ENCODE assay signal across 8 mouse cellular contexts in the genomic region with DNA sequence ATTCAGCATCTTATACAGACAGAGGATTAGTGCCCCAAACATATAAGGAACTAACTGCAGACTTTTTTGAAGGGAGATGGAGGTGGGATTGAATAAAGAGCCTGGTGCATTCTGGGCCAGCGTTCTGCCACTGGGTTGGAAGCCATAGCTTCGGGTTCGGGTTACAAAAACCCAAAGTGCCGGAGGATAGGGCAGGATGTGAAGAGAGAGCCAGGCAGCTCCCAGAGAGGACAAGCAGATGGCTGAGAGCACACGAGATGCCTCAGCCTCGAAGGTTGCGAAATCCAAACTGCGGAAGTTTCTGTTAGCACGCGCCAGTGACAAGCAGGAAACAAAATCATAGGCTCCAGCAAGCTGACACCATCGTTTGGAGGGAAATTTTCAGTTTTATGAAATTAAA. TPM values are rescaled to one million over a fixed set of nuclear protein-coding genes. Genes with fewer than 3 reads are reported as not detected.
A peak's percentile ranks its signal among the peaks of the same experiment; 100 is the strongest.
DNase-seq lines count a peak whose midpoint lies in the region; ATAC-seq and TF ChIP-seq lines count a peak whose summit lies in the region.

No protein-coding gene starts in this region.

- H3K9ac ChIP-seq in liver, embryonic 12.5 days, result no peak overlapping the region

- no peaks in the 10 kb centered on the region for H3K9me3 ChIP-seq in liver, embryonic 12.5 days (replicated peaks)

- H3K4me1 ChIP-seq in spleen, adult 2 months (ENCODE audit: control insufficient read depth, insufficient read depth, insufficient read length), result no peaks in the 10 kb centered on the region
- no peaks in the 10 kb centered on the region for H3K4me1 ChIP-seq in liver, embryonic 12.5 days

- H3K36me3 ChIP-seq in spleen, adult 2 months (ENCODE audit: control insufficient read depth, insufficient read depth, low read length), result no peaks in the 10 kb centered on the region
- H3K36me3 ChIP-seq in liver, embryonic 12.5 days, result no peaks in the 10 kb centered on the region

- TF ChIP-seq POLR2A in spleen, adult 2 months (IDR thresholded peaks at IDR 0.05; ENCODE audit: low read depth, low read length), result no peak

- H3K27me3 ChIP-seq in spleen, adult 2 months (ENCODE audit: control insufficient read depth, insufficient read depth, low read length), result no peaks in the 10 kb centered on the region
- H3K27me3 ChIP-seq in liver, embryonic 12.5 days (replicated peaks), result peaks cover 6% of the 10 kb centered on the region; the same call in 1 of the 2 replicates

- H3K4me2 ChIP-seq in liver, embryonic 12.5 days, result 0 out of 2 replicates have a peak overlapping the region, but pooled peaks have one; percentile 12

- peak overlapping the region; percentile 31; the same call in 1 of the 2 replicates for H3K4me3 ChIP-seq in spleen, adult 2 months (ENCODE audit: extremely low read depth, insufficient read depth, insufficient read length)
- H3K4me3 ChIP-seq in liver, embryonic 12.5 days, result no peak overlapping the region

- peak; percentile 6 to 36 for DNase-seq in adrenal gland, postnatal 36 days
- no peak for DNase-seq in adrenal gland, postnatal 25 days
- no peak for DNase-seq in spleen, adult 2 months (ENCODE audit: low read depth in 1 of 2, low spot score in 2 of 2)
- DNase-seq in spleen, postnatal 14 days (ENCODE audit: low spot score in 2 of 2), result no peak
- peak; percentile 75 for DNase-seq in skeletal muscle tissue, adult 2 months (ENCODE audit: low read depth, low spot score)
- DNase-seq in cerebellum, postnatal 36 days, result no peak
- no peak for DNase-seq in cerebellum, postnatal 14 days

- ATAC-seq in liver, embryonic 12.5 days, result no peak

- TF ChIP-seq CTCF in spleen, adult 2 months (IDR thresholded peaks at IDR 0.05; ENCODE audit: extremely low read depth, insufficient read depth, insufficient read length, insufficient replicate concordance), result no peak

- 8% methylated on average over 11 of the region's 11 CpGs for WGBS in spleen, adult 2 months
- WGBS in liver, embryonic 12.5 days (ENCODE audit: insufficient replicate concordance), result 22% methylated on average over 11 of the region's 11 CpGs

- 0 out of 2 replicates have a peak overlapping the region, but pooled peaks have one; percentile 25 for H3K27ac ChIP-seq in spleen, adult 2 months (ENCODE audit: insufficient read depth, low read length)
- H3K27ac ChIP-seq in liver, embryonic 12.5 days, result no peak overlapping the region

RNA-seq across cellular contexts. Expression of a gene that starts 20.9 kb away (rescaled TPM):
- 1 to 10 TPM; 3.5 to 4.3 TPM for total RNA-seq in adrenal gland, postnatal 36 days (2021)
- 3.9 and 4.1 TPM in 2 replicates for total RNA-seq in adrenal gland, postnatal 25 days (2021)
- polyA plus RNA-seq in spleen, adult 2 months (2012; rRNA removed), result 4.1 and 4.7 TPM in 2 replicates
- 5.0 and 6.3 TPM in 2 replicates for polyA plus RNA-seq in liver, embryonic 12.5 days (2016; fragmentation: Nextera tagmentation; extraction: Ambion mirVana)

RNA-seq across cellular contexts. Expression of a gene that starts 34.0 kb away (rescaled TPM):
- 10 to 100 TPM; 67.6 to 76.9 TPM for total RNA-seq in adrenal gland, postnatal 36 days (2021)
- 57.5 and 72.2 TPM in 2 replicates for total RNA-seq in adrenal gland, postnatal 25 days (2021)
- 11.6 and 13.2 TPM in 2 replicates for polyA plus RNA-seq in spleen, adult 2 months (2012; rRNA removed)
- 7.7 and 8.0 TPM in 2 replicates for polyA plus RNA-seq in liver, embryonic 12.5 days (2016; fragmentation: Nextera tagmentation; extraction: Ambion mirVana)

RNA-seq across cellular contexts. Expression of a gene that starts 57.8 kb away (rescaled TPM):
- total RNA-seq in adrenal gland, postnatal 36 days (2021), result 10 to 100 TPM; 13.5 to 18.8 TPM
- 14.0 and 14.1 TPM in 2 replicates for total RNA-seq in adrenal gland, postnatal 25 days (2021)
- polyA plus RNA-seq in spleen, adult 2 months (2012; rRNA removed), result 123 and 154 TPM in 2 replicates
- 16.4 and 17.5 TPM in 2 replicates for polyA plus RNA-seq in liver, embryonic 12.5 days (2016; fragmentation: Nextera tagmentation; extraction: Ambion mirVana)

Comparison
In these comparisons a context has a peak if more than half of its experiments do, and no peak if none do; other contexts are left out.
1. DNase-seq: peak in adrenal gland, postnatal 36 days (2 of 2) and skeletal muscle tissue, adult 2 months (single experiment); none in adrenal gland, postnatal 25 days (single experiment), spleen, adult 2 months (0 of 2), spleen, postnatal 14 days (0 of 2), cerebellum, postnatal 36 days (0 of 2) and cerebellum, postnatal 14 days (0 of 2).